Mouse (Mus musculus) kidney, postnatal 36 days (tissue): ENCODE results near the gene Psmb8.
A peak's percentile ranks its signal among the peaks of the same experiment; 100 is the strongest.

Source experiments
- DNase-seq, 2 experiments: peaks; one replicate each; pipeline ENCODE4 v3.0.0; 2021 to 2022; ENCODE audit warnings: mixed read lengths in 2 of 2

Gene Psmb8

DNA sequence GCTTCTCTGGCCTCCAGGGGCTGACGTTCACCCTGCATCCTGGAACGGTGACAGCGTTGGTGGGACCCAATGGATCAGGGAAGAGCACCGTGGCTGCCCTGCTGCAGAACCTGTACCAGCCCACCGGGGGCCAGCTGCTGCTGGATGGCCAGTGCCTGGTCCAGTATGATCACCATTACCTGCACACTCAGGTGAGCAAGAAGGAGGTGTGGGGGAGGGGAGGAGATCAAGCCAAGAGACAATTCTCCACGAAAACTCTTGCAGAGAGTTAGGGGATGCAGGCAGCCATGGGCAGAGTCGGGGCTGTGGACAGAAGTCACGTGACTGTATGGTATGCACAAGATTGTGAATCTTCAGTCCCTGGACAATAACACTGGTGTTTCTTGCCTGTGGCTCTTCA lies 4.1 kb upstream of the Psmb8 start:
- no peak for DNase-seq

- DNase-seq: no peak
Measured at GRCm38 (mm10) chr17:34194723-34195122, 2.8 kb upstream of the Psmb8 start.

- DNase-seq: no peak
Measured at GRCm38 (mm10) chr17:34196491-34196890, 1.0 kb upstream of the Psmb8 start.

DNA sequence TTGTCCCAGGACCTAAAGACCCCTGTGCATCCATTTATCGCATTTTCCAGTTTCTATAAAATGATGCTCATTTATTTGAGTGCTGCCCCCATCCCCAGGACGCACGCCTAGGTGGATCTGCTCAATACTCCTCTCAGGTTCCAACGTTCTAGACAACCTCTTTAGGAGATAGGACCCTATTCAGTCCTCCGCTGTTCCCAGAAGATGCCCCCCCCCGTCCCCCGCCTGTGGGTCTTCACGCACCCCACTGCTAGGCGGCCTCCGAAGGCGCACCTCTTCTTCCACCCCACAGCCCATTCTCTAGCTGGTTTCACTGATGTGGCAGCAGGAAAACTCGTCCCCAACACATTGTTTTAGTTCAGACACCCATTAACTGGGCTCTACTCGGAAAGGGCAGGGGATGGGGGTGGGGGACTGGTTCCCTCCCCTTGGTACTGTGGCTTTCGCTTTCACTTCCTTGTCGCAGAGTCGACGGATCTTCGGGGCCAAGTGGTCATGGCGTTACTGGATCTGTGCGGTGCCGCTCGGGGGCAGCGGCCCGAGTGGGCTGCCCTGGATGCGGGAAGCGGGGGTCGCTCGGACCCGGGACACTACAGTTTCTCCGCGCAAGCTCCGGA lies 491 bp downstream of the Psmb8 start:
- peak; percentile 69 to 80 for DNase-seq

- DNase-seq: no peak
Measured at GRCm38 (mm10) chr17:34198521-34198912, 996 bp downstream of the Psmb8 start.

DNA sequence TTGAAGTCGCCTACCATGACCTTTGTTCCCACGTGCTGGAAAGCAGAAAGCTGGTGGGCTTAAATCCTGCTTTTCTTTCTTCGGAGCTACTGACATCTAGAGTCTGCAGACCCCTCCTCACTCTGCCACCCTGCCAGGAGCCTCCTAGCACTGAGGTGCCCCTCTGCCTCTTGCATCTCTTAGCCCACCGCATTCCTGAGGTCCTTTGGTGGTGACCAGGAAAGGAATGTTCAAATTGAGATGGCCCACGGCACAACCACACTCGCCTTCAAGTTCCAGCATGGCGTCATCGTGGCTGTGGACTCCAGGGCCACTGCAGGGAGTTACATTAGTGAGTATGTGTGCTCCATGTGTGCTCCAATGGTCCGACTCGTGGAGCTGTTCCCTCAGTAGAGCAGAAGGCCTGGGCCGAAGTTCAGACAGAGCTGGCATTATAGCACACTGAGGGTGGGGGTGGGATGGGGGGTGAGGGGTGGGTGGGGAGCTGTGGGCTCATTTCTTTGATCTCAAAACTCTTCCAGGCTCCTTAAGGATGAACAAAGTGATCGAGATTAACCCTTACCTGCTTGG lies 1.6 kb downstream of the Psmb8 start:
- DNase-seq: no peak

DNA sequence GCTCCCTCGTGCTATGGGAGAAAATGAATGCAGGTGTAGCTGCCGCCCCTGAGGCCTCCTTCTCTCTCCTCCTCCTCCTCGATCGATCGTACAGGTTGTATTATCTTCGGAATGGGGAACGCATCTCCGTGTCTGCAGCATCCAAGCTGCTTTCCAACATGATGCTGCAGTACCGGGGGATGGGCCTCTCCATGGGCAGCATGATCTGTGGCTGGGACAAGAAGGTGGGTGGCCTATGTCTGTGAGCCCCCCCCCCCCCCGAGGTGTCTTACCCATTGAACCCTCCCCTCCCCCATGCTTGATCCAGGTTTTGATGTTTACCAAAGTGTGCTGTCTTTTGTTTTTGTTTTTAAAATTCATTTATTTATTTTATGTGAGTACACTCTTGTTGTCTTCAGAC lies 2.5 kb downstream of the Psmb8 start:
- no peak for DNase-seq

DNA sequence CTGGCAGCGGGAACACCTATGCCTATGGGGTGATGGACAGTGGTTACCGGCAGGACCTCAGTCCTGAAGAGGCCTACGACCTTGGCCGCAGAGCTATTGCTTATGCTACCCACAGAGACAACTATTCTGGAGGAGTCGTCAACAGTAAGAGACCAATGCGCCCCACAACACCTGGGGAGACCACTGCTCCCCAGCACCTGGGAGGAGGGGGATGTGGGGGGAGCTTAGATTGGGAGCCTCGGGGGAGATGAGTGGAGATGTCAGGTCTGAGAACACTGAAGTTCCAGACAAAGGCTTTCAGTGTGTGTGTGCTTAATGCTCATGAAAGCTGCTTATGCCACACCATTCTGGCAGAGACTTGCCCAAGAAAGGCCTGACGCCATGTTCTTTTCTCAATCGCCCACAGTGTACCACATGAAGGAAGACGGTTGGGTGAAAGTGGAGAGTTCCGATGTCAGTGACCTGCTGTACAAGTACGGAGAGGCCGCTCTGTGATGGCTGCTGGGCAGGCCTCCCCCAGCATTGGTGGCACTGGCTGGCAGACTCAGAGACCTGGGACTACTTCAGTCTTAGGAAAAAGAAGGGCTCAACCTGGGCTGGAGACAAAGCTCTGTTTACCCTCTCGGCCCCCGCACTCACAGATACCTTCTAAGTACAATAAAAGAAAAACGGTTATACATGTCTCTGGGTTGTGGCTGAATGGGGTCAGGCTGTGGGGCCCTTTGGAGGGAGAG lies 3.4 kb downstream of the Psmb8 start:
- no peak for DNase-seq

DNA sequence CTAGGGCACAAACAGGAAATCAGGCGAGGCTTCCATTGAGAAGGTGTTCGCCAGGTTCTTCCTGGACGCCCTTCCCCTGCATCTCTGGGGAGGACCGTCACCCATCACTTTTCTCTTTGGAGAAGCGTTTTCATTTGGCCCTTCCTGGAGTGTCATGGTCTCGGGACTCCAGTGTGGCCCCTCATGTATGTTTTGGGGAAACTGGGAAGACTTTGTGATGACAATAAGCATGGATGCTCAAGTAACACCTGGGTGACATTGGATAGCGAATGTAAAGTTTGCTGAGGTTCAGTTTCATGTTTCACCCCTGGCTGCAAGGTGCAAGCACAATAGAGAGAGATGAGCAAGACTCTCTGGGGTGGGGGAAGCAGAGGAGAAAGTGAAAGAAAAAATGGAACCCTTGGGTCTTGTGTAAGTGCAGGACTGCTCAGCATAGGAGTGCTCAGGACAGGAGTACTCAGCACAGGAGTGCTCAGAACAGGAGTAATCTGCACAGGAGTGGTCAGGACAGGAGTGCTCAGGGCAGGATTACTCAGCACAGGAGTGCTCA lies 4.1 kb downstream of the Psmb8 start:
- no peak for DNase-seq

GRCm38 (mm10) chr17:34202760-34203442 lies 5.4 kb downstream of the Psmb8 start:
- DNase-seq: no peak

DNA sequence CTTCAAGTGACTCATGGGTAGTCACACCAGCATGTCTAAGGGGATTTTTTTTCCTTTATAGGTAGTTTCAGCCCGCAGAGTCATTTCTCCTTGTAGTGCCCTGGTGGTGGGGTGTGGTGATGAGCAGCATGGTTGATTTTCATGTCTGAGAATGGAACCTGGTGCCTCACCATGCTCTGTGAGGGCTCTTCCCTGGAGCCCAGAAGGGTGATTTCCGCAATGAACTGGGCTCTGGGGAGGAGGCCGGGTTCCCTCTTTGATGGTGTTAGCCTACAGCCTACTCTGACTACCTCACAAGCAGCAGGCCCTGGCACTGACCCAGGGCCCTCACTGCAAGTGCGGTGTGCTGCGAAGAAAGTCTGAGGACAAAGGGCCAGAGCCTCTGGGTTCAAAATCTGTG lies 5.9 kb downstream of the Psmb8 start, which contains the start of gene Tap2:
Gene Tap2, plus strand, starts transcription at position 84 of the 400 bp plus-strand sequence.
- DNase-seq: peak in 1 of 2 experiments; percentile 36

DNA sequence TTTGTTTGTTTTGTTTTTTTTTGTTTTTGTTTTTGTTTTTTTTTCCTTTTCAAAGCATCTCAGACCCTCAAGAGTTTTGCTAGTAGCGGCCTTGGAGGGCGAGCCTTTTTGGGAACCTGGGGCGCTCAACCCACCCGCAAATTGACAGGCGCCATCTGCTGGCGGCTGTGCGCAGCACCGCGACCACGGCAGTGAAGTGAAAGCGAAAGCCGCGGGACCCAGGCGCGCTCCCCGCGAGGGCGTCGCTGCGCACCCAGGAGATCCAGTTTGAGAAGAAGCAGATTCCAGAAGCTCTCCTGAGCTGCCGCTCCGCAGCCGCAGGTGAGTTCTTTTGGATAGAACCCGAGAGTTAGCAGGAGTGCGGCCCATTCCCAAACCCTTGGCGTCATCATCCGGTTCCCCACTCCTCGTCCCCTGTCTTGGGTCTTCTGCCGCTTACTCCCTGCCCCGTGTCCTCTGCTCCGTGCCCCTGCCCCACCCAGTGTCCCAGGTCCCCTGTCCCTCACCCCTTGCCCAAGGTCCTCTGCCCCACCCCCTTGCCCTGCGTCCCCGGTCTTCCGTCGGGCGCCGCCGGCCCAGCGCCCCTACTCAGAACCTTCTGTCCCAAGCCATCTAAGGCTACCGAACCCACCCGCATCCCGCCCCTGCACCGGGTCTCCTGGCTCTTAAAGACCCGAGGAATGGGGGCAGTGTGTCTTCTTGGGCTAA lies 6.9 kb downstream of the Psmb8 start:
- DNase-seq: peak; percentile 86 to 94

- DNase-seq: peak in 1 of 2 experiments; percentile 41
Measured at GRCm38 (mm10) chr17:34205021-34205745, 7.7 kb downstream of the Psmb8 start.

- DNase-seq: peak; percentile 44 to 52
Measured at GRCm38 (mm10) chr17:34205746-34206176, 8.2 kb downstream of the Psmb8 start.

GRCm38 (mm10) chr17:34206731-34207130 lies 9.2 kb downstream of the Psmb8 start:
- peak in 1 of 2 experiments; percentile 2 for DNase-seq

- peak in 1 of 2 experiments; percentile 11 for DNase-seq
Measured at GRCm38 (mm10) chr17:34207456-34207855, 9.9 kb downstream of the Psmb8 start.

DNA sequence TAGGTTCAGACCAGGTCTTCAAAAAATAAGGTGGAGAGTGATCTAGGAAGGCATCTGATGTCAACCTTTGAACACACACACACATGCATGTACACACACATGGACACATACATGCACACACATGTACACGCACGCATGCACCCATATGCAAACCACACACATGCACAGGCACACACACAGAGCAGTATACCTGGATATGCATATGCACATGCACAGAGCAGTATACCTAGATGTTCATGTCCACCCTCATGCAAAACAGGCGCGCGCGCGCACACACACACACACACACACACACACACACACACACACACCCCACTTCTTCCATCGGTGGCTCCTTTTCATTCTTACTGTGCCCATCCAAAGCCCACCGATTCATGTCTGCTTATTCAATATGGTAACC lies 10.3 kb downstream of the Psmb8 start:
- peak in 1 of 2 experiments; percentile 0 for DNase-seq

DNA sequence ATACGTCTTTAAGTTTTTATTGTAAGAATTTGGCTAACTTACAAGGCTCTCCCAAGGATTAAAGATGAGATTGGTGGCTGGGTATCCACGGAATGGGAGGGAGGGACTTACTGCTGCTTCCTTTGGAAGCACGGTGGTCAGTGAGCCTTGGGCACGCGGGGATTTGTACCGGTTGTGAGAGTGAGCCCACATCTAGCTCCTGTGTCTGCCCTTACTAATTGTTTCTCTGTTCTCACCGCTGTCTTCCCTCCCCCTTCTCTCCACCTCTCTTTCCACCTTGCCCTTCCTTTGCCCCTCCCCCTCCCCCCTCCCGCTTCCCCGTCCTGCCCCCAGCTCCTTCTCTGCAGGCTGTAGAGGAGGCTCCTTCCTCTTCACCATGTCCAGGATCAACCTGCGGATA lies 10.9 kb downstream of the Psmb8 start:
- DNase-seq: peak in 1 of 2 experiments; percentile 1

DNA sequence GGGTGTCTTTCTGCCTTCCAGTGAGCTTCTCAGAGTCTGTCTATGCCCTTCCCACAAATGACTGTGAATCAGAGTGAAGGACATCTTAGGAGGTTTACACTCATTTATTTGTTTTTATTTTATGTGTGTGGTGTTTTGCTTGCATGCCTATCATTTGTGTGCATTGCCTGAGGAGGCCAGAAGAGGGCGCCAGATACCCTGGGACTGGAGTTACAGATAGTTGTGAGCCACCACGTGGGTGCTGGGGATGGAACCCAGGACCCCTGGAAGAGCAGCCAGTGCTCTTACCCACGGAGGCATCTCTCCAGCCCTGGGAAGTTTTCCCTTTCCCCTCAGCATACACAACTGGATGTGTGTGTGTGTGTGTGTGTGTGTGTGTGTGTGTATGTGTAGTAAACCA lies 12.2 kb downstream of the Psmb8 start:
- DNase-seq: peak in 1 of 2 experiments; percentile 35

- peak in 1 of 2 experiments; percentile 1 for DNase-seq
Measured at GRCm38 (mm10) chr17:34210599-34210998, 13.1 kb downstream of the Psmb8 start.

DNA sequence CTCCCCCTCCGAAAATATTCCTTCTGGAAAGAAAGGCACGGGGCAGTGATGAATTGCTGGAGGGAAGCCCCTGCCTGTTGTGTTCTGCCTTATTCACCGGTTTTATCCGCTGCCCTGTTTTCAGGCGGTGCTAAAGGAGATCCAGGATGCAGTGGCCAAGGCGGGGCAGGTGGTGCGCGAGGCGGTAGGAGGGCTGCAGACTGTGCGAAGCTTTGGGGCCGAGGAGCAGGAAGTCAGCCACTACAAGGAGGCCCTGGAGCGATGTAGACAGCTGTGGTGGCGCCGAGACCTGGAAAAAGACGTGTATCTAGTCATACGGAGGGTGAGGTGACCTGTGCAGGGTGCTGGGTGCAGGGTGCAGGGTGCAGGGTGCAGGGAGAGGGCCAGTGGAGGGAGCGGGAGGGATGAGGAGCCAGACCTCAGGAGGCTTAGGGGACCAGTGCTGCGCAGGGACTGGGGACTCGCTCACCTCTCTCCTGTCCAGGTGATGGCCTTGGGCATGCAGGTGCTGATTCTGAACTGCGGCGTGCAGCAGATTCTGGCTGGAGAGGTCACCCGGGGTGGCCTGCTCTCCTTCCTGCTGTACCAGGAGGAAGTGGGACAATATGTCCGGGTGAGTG lies 14.3 kb downstream of the Psmb8 start:
- DNase-seq: peak in 1 of 2 experiments; percentile 4
